Mouse (Mus musculus): ENCODE measurements around the gene Klk7. TPM values are rescaled to one million over a fixed set of nuclear protein-coding genes. Genes with fewer than 3 reads are reported as not detected.

Gene Klk7
- polyA plus RNA-seq, 1 experiment from 2014 or later, result not detected

DNA sequence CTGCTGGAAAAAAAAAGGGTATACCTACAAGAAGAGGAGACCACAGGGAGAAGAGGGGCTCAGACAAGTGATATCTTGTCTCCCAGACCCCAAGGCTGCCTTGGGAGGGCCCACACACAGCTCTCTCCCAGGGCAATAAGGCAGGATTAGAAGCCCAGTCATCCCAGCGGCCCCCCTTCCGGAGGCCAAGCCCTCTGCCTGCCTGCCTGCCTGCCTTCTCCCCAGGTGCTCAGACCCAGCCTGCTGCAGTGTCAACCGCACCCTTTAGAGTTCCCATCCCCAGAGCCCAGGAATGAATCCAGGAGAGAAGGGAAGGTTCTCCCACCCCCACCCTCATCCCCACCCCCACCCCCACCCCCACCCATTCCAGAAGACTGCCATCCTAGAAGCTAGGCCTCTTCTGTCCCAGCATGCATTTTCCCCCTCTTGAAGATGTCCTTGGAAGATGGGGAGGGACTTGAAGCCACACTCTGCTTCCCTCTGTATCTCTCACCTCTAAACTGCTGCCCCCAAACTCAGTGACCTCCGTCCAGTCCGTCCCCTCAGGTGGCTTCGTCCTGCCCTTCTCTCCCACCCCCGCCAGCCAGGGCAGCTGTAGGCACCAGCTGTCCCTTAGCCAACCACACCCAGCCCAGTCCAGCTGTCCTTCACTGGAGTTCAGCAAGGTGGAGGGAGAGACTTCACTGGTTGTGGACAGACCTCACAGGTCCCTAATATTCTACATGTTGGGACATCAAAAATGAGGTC lies 35.6 kb upstream of the Klk7 start:
- DNase-seq (ENCODE audit: low spot score) (no peak), ATAC-seq (ENCODE audit: insufficient read depth, low FRiP score, low TSS enrichment) (no peak)
- WGBS, result 46% methylated on average over 7 of the region's 7 CpGs

GRCm38 (mm10) chr7:43776506-43776905 lies 34.6 kb upstream of the Klk7 start:
- Histone ChIP-seq H3K4me2 (ENCODE audit: low read depth) (no peak overlapping the region), H3K27me3 (ENCODE audit: control insufficient read depth, insufficient read depth, low read length) (no peaks in the 10 kb centered on the region), H3K9ac (ENCODE audit: low read length) (no peak overlapping the region), H3K36me3 (ENCODE audit: control insufficient read depth, insufficient read depth, low read length) (no peaks in the 10 kb centered on the region), H3K4me3 (ENCODE audit: low read depth, low read length) (no peak overlapping the region), H3K9me3 (ENCODE audit: control insufficient read depth, low read length) (no peaks in the 10 kb centered on the region), H3K4me1 (ENCODE audit: control insufficient read depth, insufficient read depth, low read length) (no peaks in the 10 kb centered on the region), H3K27ac (ENCODE audit: low read depth, low read length) (no peak overlapping the region)
- DNase-seq (ENCODE audit: low spot score) (no peak), ATAC-seq (ENCODE audit: insufficient read depth, low FRiP score, low TSS enrichment) (no peak)
- 86% methylated on average over 5 of the region's 5 CpGs for WGBS

More for the DNA sequence above, 35.6 kb upstream of the Klk7 start:
- Histone ChIP-seq H3K9ac (ENCODE audit: low read length) (no peak overlapping the region), H3K9me3 (ENCODE audit: control insufficient read depth, low read length) (no peaks in the 10 kb centered on the region), H3K4me1 (ENCODE audit: control insufficient read depth, insufficient read depth, low read length) (no peaks in the 10 kb centered on the region), H3K4me3 (ENCODE audit: low read depth, low read length) (no peak overlapping the region), H3K27ac (ENCODE audit: low read depth, low read length) (no peak overlapping the region), H3K36me3 (ENCODE audit: control insufficient read depth, insufficient read depth, low read length) (no peaks in the 10 kb centered on the region), H3K27me3 (ENCODE audit: control insufficient read depth, insufficient read depth, low read length) (no peaks in the 10 kb centered on the region), H3K4me2 (ENCODE audit: low read depth) (no peak overlapping the region)

DNA sequence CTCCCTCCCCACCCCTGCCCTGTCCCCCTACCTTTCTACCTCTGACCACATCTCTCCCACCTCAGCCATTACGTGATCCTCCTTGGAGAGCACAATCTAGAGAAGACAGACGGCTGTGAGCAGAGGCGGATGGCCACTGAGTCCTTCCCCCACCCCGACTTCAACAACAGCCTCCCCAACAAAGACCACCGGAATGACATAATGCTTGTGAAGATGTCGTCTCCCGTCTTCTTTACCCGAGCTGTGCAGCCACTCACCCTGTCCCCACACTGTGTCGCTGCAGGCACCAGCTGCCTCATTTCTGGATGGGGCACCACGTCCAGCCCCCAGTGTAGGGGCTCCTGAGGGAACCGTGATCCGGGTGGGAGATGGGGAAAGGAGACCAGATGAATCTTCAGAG lies 33.7 kb upstream of the Klk7 start:
- WGBS, result 87% methylated on average over 12 of the region's 12 CpGs
- Histone ChIP-seq H3K4me3 (ENCODE audit: low read depth, low read length) (no peak overlapping the region), H3K27ac (ENCODE audit: low read depth, low read length) (no peak overlapping the region), H3K27me3 (ENCODE audit: control insufficient read depth, insufficient read depth, low read length) (no peaks in the 10 kb centered on the region), H3K9me3 (ENCODE audit: control insufficient read depth, low read length) (no peaks in the 10 kb centered on the region), H3K4me2 (ENCODE audit: low read depth) (no peak overlapping the region), H3K36me3 (ENCODE audit: control insufficient read depth, insufficient read depth, low read length) (no peaks in the 10 kb centered on the region), H3K9ac (ENCODE audit: low read length) (no peak overlapping the region), H3K4me1 (ENCODE audit: control insufficient read depth, insufficient read depth, low read length) (no peaks in the 10 kb centered on the region)
- DNase-seq (ENCODE audit: low spot score) (no peak), ATAC-seq (ENCODE audit: insufficient read depth, low FRiP score, low TSS enrichment) (no peak)

GRCm38 (mm10) chr7:43778176-43778970 lies 32.7 kb upstream of the Klk7 start:
- DNase-seq (ENCODE audit: low spot score), result no peak
- Histone ChIP-seq H3K9ac (ENCODE audit: low read length) (no peak overlapping the region), H3K36me3 (ENCODE audit: control insufficient read depth, insufficient read depth, low read length) (no peaks in the 10 kb centered on the region), H3K9me3 (ENCODE audit: control insufficient read depth, low read length) (no peaks in the 10 kb centered on the region), H3K27me3 (ENCODE audit: control insufficient read depth, insufficient read depth, low read length) (no peaks in the 10 kb centered on the region), H3K4me2 (ENCODE audit: low read depth) (no peak overlapping the region), H3K27ac (ENCODE audit: low read depth, low read length) (no peak overlapping the region), H3K4me3 (ENCODE audit: low read depth, low read length) (no peak overlapping the region), H3K4me1 (ENCODE audit: control insufficient read depth, insufficient read depth, low read length) (no peaks in the 10 kb centered on the region)
- no peak for ATAC-seq (ENCODE audit: insufficient read depth, low FRiP score, low TSS enrichment)
- 90% methylated on average over 10 of the region's 10 CpGs for WGBS

DNA sequence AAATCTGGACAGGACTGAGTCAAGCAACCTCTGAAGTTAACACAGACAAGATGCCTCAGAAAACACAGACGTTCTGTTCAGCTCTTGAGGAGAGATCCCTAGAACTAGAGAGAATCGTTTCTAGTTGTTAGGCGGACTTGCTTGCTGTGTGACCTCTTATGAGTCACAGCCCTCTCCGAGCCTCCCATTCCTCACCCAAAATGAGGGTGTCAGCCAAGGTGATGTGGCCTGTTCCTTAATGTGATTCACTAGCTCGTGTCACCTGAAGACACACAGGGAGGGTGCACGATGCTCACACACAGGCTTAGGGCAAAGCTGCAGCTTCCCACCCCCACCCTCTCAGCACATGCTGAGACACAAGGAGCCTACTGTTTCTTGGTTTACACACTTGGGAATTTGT lies 30.9 kb upstream of the Klk7 start:
- Histone ChIP-seq H3K36me3 (ENCODE audit: control insufficient read depth, insufficient read depth, low read length) (no peaks in the 10 kb centered on the region), H3K4me1 (ENCODE audit: control insufficient read depth, insufficient read depth, low read length) (no peaks in the 10 kb centered on the region), H3K27me3 (ENCODE audit: control insufficient read depth, insufficient read depth, low read length) (no peaks in the 10 kb centered on the region), H3K27ac (ENCODE audit: low read depth, low read length) (no peak overlapping the region), H3K4me3 (ENCODE audit: low read depth, low read length) (no peak overlapping the region), H3K9ac (ENCODE audit: low read length) (no peak overlapping the region), H3K4me2 (ENCODE audit: low read depth) (no peak overlapping the region), H3K9me3 (ENCODE audit: control insufficient read depth, low read length) (no peaks in the 10 kb centered on the region)
- 78% methylated on average over 6 of the region's 6 CpGs for WGBS
- no peak for DNase-seq (ENCODE audit: low spot score)
- ATAC-seq (ENCODE audit: insufficient read depth, low FRiP score, low TSS enrichment), result no peak

- H3K9me3 ChIP-seq (ENCODE audit: control insufficient read depth, low read length), result no peaks in the 10 kb centered on the region
- no peak within 1 kb of the TSS for H3K4me3 ChIP-seq (ENCODE audit: low read depth, low read length)
- H3K27ac ChIP-seq (ENCODE audit: low read depth, low read length), result no peak within 1 kb of the TSS
- no peak within 1 kb of the TSS for H3K4me2 ChIP-seq (ENCODE audit: low read depth)
- ATAC-seq (ENCODE audit: insufficient read depth, low FRiP score, low TSS enrichment) (no peak), DNase-seq (ENCODE audit: low spot score) (no peak)
- no peaks in the 10 kb centered on the region for H3K36me3 ChIP-seq (ENCODE audit: control insufficient read depth, insufficient read depth, low read length)
- no peak within 1 kb of the TSS for H3K9ac ChIP-seq (ENCODE audit: low read length)
- 38% methylated on average over 5 of the region's 5 CpGs for WGBS
- no peaks in the 10 kb centered on the region for H3K4me1 ChIP-seq (ENCODE audit: control insufficient read depth, insufficient read depth, low read length)
- H3K27me3 ChIP-seq (ENCODE audit: control insufficient read depth, insufficient read depth, low read length), result no peaks in the 10 kb centered on the region
Measured at GRCm38 (mm10) chr7:43780746-43781145, 30.3 kb upstream of the Klk7 start, which contains the start of gene Klk10. TSS of gene Klk10 (plus strand) at chr7:43781035.

DNA sequence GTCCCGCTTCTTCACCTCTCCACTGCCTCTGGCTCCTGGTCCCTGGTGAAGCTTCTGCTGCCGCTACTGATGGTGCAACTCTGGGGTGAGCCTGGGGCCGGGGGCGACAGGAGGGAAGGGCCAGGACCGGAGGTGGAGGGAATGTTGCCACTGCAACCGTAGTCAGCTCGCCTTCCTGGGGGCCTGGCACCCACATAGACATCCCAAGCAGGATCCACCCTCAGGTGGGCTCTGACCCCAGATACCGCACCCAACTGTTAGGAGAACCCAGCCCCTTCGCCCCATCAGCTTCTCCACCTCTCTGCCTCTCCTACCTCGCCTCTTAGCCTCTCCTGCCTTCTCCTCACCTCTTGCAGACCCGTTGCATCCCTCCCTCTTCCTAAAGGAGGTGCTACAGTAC lies 29.6 kb upstream of the Klk7 start:
- H3K9me3 ChIP-seq (ENCODE audit: control insufficient read depth, low read length), result no peaks in the 10 kb centered on the region
- DNase-seq (ENCODE audit: low spot score) (no peak), ATAC-seq (ENCODE audit: insufficient read depth, low FRiP score, low TSS enrichment) (no peak)
- WGBS, result 93% methylated on average over 11 of the region's 11 CpGs
- H3K4me3 ChIP-seq (ENCODE audit: low read depth, low read length), result no peak overlapping the region
- no peak overlapping the region for H3K9ac ChIP-seq (ENCODE audit: low read length)
- no peaks in the 10 kb centered on the region for H3K4me1 ChIP-seq (ENCODE audit: control insufficient read depth, insufficient read depth, low read length)
- H3K4me2 ChIP-seq (ENCODE audit: low read depth), result no peak overlapping the region
- no peaks in the 10 kb centered on the region for H3K27me3 ChIP-seq (ENCODE audit: control insufficient read depth, insufficient read depth, low read length)
- H3K27ac ChIP-seq (ENCODE audit: low read depth, low read length), result no peak overlapping the region
- H3K36me3 ChIP-seq (ENCODE audit: control insufficient read depth, insufficient read depth, low read length), result no peaks in the 10 kb centered on the region

GRCm38 (mm10) chr7:43782275-43783265 lies 28.5 kb upstream of the Klk7 start:
- peak overlapping the region; percentile 52 for H3K9ac ChIP-seq (ENCODE audit: low read length)

More at GRCm38 (mm10) chr7:43782275-43783265, 28.5 kb upstream of the Klk7 start:
- Histone ChIP-seq H3K27me3 (ENCODE audit: control insufficient read depth, insufficient read depth, low read length) (no peaks in the 10 kb centered on the region), H3K4me1 (ENCODE audit: control insufficient read depth, insufficient read depth, low read length) (no peaks in the 10 kb centered on the region), H3K27ac (ENCODE audit: low read depth, low read length) (no peak overlapping the region), H3K4me3 (ENCODE audit: low read depth, low read length) (peak overlapping the region; percentile 20), H3K9me3 (ENCODE audit: control insufficient read depth, low read length) (no peaks in the 10 kb centered on the region), H3K36me3 (ENCODE audit: control insufficient read depth, insufficient read depth, low read length) (no peaks in the 10 kb centered on the region), H3K4me2 (ENCODE audit: low read depth) (peak overlapping the region; percentile 54)
- 8% methylated on average over 36 of the region's 36 CpGs for WGBS
- peak; percentile 89 for DNase-seq (ENCODE audit: low spot score)
- peak; percentile 67 for ATAC-seq (ENCODE audit: insufficient read depth, low FRiP score, low TSS enrichment)

Measured in neural tube, embryonic 11.5 days (tissue).